Mouse (Mus musculus) frontal cortex, adult 2 months (tissue): ENCODE data around the gene Pld3. TPM values are rescaled to one million over a fixed set of nuclear protein-coding genes. Genes with fewer than 3 reads are reported as not detected.

Experiments used
- DNase-seq, 2 experiments: peaks; one replicate each; pipeline ENCODE4 v3.0.0; 2022; ENCODE audit warnings: low spot score in 1 of 2; ENCODE audit errors: extremely low spot score in 1 of 2
- polyA plus RNA-seq: library from polyadenylated mRNA; depleted of rRNA; stranded (reverse); fragments of >200 nt; gene quantifications from 2 replicates; pipeline ENCODE4 v1.2.3, GENCODE M21; 2012; rRNA removed

The Pld3 gene
- polyA plus RNA-seq: 933 and 972 TPM in 2 replicates

DNA sequence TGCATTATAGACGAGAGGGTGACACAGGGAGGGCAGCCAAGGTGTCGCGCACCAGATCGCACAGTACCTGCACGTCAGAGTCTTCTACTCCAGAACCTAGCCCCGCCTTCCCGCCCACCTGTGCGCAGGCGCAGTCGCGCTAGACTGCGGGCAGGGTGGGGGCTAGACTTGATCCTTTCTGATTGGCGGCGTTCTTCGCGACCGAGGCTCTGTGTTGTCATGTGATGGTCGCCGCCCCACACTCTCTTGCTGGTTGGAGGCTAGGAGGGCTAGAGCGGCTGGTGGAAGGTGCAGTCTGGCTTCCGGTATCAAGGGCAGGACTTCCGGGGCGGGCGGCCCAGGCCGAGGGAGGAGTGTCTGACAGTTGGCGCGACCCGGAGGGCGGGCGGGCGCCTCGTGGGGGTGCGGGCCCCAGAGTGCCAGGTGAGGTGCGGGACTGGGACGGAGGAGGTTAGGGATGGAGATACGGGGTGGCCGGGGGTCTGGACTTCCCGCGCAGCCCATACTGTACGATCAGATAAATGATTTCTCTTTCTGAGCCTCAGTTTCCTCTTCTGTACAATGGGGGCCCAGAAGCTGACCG, at the start of gene Pld3, which contains the start of gene 2310022A10Rik:
Gene Pld3 (minus strand): TSS at position 288 of the 583 bp plus-strand sequence.
Gene 2310022A10Rik (plus strand): TSS at position 303 of the 583 bp plus-strand sequence.
- DNase-seq: peak; percentile 97

GRCm38 (mm10) chr7:27602161-27602560, 49.1 kb upstream of the Pld3 start:
- no peak for DNase-seq

GRCm38 (mm10) chr7:27601628-27602027, 48.6 kb upstream of the Pld3 start:
- DNase-seq: peak; percentile 87 to 90

GRCm38 (mm10) chr7:27598053-27598452, 45.0 kb upstream of the Pld3 start:
- no peak for DNase-seq

GRCm38 (mm10) chr7:27596586-27597503, 43.8 kb upstream of the Pld3 start:
- no peak for DNase-seq

- no peak for DNase-seq
Observed at GRCm38 (mm10) chr7:27592934-27593645, 40.1 kb upstream of the Pld3 start.

GRCm38 (mm10) chr7:27592217-27592929, 39.4 kb upstream of the Pld3 start:
- peak; percentile 46 to 72 for DNase-seq

DNA sequence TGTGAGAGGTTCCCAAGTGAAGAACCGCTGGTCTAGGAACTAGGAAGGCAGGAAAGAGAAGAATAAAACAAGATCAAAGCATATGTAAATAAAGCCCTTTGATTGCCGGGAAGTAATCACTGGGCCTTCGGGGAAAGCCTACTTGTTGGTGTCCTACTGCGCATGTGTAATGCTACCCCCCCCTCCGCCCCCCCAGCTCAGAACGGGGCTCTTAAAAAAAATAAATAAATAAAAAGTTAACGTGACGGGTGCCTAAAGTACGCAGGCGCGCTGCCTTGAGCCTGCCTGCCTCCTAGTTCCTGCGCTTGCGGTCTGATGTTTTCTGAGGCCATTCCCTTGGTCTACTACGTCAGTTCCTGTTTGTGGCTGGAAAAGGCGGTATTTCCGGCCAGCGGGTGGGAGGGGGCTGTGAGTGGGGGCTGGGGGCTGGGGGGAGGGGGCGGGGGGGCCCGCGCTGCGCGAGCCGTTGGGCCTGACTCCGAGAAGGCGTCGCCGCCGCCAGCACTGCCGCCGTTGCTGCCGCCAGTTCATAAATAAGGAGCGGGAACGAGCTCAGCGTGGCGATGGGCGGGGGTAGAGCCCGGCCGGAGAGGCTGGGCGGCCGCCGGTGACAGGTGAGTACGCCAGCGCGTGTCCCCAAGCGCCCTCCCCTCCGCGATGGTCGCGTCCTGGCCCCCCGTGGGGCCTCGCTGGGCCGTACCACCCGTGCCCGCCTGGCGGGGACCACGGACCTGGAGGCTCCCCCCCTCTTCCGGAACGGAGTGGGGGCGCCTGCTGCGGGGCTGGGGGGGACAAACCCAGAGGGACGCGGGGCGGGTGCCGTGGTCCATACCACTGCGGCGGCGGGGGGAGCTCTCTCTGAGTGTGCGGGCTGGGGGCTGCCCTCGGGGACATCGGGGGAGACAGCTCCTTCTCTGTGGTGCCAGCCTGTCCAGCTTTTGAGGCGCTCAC, 38.5 kb upstream of the Pld3 start, which contains the start of gene Akt2:
Gene Akt2 (plus strand): TSS at position 287 of the 951 bp plus-strand sequence.
- DNase-seq: peak; percentile 95

GRCm38 (mm10) chr7:27590566-27591213, 37.7 kb upstream of the Pld3 start:
- no peak for DNase-seq

DNA sequence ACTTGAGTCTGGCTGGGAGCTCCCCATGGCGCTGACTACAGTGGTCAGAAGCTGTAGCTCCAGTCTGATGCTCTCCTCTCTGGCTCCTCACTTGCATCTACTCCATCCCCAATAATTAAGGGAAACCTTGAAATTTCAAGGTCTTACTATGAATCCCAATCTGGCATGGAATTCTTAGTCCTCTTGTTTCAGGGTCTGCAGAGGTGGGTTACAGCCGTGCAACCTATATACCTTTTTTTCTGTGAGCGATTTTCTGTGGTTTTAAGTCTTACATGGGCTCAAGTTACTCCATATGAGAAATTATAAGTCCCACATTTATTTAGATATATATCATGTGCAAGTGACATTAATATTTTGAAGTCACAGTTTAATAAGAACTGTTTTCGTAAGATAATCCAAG, 37.1 kb upstream of the Pld3 start:
- DNase-seq: no peak

- DNase-seq: no peak
Observed at GRCm38 (mm10) chr7:27587741-27588140, 34.7 kb upstream of the Pld3 start.

- DNase-seq: no peak
Observed at GRCm38 (mm10) chr7:27586861-27587260, 33.8 kb upstream of the Pld3 start.

DNA sequence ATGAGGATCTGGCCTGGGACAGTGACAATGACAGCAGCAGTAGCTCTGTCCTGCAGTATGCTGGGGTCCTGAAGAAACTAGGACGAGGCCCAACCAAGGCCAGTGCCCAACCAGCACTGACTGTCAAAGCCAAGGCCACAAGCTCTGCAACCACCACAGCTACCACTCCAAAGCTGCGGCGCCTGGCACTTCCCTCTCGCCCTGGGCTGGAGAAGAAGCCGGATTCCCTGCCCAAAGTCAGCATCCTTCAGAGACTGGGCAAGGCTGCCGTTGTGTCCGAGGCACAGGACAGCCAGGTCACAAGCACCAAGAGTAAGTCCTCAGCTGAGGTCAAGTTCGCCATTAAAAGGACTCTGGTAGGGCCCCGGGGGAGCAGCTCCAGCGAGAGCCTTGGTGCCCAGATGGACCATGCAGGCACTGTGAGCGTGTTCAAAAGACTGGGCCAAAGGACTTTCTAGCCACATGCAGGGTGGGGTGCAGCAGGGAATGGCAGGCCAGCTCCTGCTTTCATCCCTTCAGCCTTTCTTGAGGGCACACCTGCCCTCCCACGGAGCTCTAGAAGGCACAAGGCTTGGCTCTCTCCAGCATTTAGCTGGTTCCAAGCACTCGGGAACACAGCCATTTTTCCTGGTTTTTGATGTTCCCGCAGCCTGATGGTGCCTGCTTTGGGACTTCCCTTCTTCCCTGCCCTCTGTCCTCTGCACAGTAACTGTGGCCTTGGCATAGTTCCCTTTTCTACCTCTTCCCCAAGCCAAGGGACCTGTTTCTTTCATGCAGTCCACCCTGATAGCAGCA, 27.6 kb upstream of the Pld3 start:
- DNase-seq: no peak

DNA sequence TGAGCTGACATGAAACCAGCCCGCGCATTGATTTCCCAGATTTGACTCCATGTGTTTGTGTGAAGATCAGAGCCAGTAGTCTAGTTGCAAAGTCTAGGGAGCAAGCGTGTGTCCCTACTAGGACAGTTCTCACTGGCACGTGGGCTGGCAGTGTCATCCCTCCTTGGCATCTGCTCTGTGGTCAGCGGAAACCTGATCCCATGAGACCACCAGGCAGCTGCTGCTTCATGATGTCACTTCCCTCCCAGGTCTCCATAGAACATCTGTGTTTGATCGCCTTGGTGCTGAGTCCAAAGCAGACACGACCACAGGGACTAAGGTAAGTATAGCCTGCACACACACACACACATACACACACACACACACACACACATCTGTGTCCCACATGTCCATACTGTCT, 25.4 kb upstream of the Pld3 start:
- no peak for DNase-seq

GRCm38 (mm10) chr7:27577589-27577988, 24.6 kb upstream of the Pld3 start:
- no peak for DNase-seq

DNA sequence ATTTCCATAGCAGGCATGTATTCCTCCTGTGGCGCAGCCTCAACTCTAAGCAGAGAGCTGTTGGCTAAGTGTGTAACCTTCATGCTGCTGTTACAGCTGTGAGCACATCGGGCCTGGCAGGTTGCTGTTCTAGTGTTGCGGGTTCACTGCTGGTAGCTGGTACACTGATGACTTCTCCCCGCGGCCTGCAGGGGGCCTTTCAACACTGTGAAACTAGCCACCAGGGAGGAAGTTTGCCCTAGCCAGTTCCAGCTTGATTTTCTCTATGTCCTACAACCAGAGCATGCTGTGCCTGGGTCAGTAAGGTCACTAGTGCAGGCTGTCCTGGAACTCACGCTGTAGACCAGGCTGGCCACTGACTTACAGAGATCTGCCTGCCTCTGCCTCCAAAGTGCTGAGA, 23.9 kb upstream of the Pld3 start:
- DNase-seq: peak in 1 of 2 experiments; percentile 52

- DNase-seq: no peak
Observed at GRCm38 (mm10) chr7:27574124-27574880, 21.3 kb upstream of the Pld3 start.
